ENCODE assay signal across 22 mouse cellular contexts in genomic region chr1:162949763-162950162, GRCm38 (mm10). TPM values are rescaled to one million over a fixed set of nuclear protein-coding genes. Genes with fewer than 3 reads are reported as not detected.
"Had no signal": no experiment of that assay in that cellular context is flagged by ENCODE, and none has a peak within 500 bp of the region (broad histone marks: within the 10 kb centered on the region; RNA-seq: fewer than 3 reads in every experiment).

No protein-coding gene starts in this region.

- H3K4me2 ChIP-seq: neural tube, embryonic 13.5 days; neural tube, embryonic 15.5 days; stomach, embryonic 15.5 days had no signal

- H3K4me1 ChIP-seq: stomach, embryonic 15.5 days had no signal

- DNase-seq: retina, postnatal 1 day; right cerebral cortex, adult 18-20 months; right cerebral cortex, postnatal 14 days; right cerebral cortex, postnatal 25 days; right cerebral cortex, postnatal 4 days; spleen, adult 18-20 months; thymus, adult 18-20 months; thymus, adult 2 months; thymus, postnatal 14 days; thymus, postnatal 25 days; thymus, postnatal 36 days; thymus, postnatal 4 days had no signal

- H3K9me3 ChIP-seq: neural tube, embryonic 13.5 days; neural tube, embryonic 15.5 days; stomach, embryonic 15.5 days had no signal

- H3K9ac ChIP-seq: neural tube, embryonic 13.5 days; neural tube, embryonic 15.5 days; stomach, embryonic 15.5 days had no signal

- H3K27me3 ChIP-seq: neural tube, embryonic 13.5 days; neural tube, embryonic 15.5 days; stomach, embryonic 15.5 days had no signal

- H3K27ac ChIP-seq: neural tube, embryonic 13.5 days; neural tube, embryonic 15.5 days; stomach, embryonic 15.5 days; stomach, postnatal 0 days had no signal

- H3K36me3 ChIP-seq: neural tube, embryonic 13.5 days; neural tube, embryonic 15.5 days; stomach, embryonic 15.5 days had no signal

- H3K4me3 ChIP-seq: neural tube, embryonic 13.5 days; neural tube, embryonic 15.5 days; stomach, embryonic 15.5 days had no signal

RNA-seq across cellular contexts. Expression of gene Fmo6, which starts 12.4 kb away (rescaled TPM):
- total RNA-seq: neutrophil, adult 5-6 weeks had no signal
- polyA plus RNA-seq: neural tube, embryonic 13.5 days; neural tube, embryonic 14.5 days; small intestine, adult 2 months; spleen, adult 2 months; stomach, embryonic 16.5 days; thymus, postnatal 0 days had no signal

RNA-seq across cellular contexts. Expression of gene Fmo3, which starts 34.6 kb away (rescaled TPM):
- total RNA-seq: neutrophil, adult 5-6 weeks had no signal
- polyA plus RNA-seq: neural tube, embryonic 13.5 days; neural tube, embryonic 14.5 days; neural tube, embryonic 15.5 days; small intestine, adult 2 months had no signal

RNA-seq across cellular contexts. Expression of gene Fmo2, which starts 51.2 kb away (rescaled TPM):
- polyA plus RNA-seq: neural tube, embryonic 14.5 days had no signal
